Comparison of ENCODE assay signal across 47 mouse cellular contexts in genomic region chr8:21912554-21912953, GRCm38 (mm10). TPM values are rescaled to one million over a fixed set of nuclear protein-coding genes. Genes with fewer than 3 reads are reported as not detected.
"Had no signal": no experiment of that assay in that cellular context is flagged by ENCODE, and none has a peak within 500 bp of the region (broad histone marks: within the 10 kb centered on the region; RNA-seq: fewer than 3 reads in every experiment).

No protein-coding gene starts in this region.

- H3K36me3 ChIP-seq: limb, embryonic 10.5 days; limb, embryonic 12.5 days; limb, embryonic 13.5 days; limb, embryonic 15.5 days; liver, embryonic 12.5 days; liver, embryonic 13.5 days; liver, embryonic 15.5 days; lung, embryonic 15.5 days; midbrain, embryonic 10.5 days; midbrain, embryonic 12.5 days; midbrain, embryonic 13.5 days; midbrain, embryonic 15.5 days; neural tube, embryonic 12.5 days; neural tube, embryonic 13.5 days had no signal

- H3K4me1 ChIP-seq: limb, embryonic 10.5 days; limb, embryonic 12.5 days; limb, embryonic 13.5 days; limb, embryonic 15.5 days; liver, embryonic 12.5 days; liver, embryonic 13.5 days; liver, embryonic 15.5 days; lung, embryonic 15.5 days; megakaryocyte, embryonic 14.5 days; midbrain, embryonic 10.5 days; midbrain, embryonic 12.5 days; midbrain, embryonic 13.5 days; midbrain, embryonic 15.5 days; neural tube, embryonic 12.5 days; neural tube, embryonic 13.5 days had no signal

- H3K27me3 ChIP-seq: limb, embryonic 12.5 days; limb, embryonic 13.5 days; limb, embryonic 15.5 days; liver, embryonic 12.5 days; liver, embryonic 13.5 days; liver, embryonic 15.5 days; lung, embryonic 15.5 days; megakaryocyte, embryonic 14.5 days; midbrain, embryonic 12.5 days; midbrain, embryonic 13.5 days; midbrain, embryonic 15.5 days; neural tube, embryonic 12.5 days; neural tube, embryonic 13.5 days had no signal

- H3K4me3 ChIP-seq: limb, embryonic 10.5 days; limb, embryonic 12.5 days; limb, embryonic 13.5 days; limb, embryonic 15.5 days; liver, embryonic 12.5 days; liver, embryonic 13.5 days; liver, embryonic 15.5 days; lung, embryonic 15.5 days; megakaryocyte, embryonic 14.5 days; midbrain, embryonic 10.5 days; midbrain, embryonic 12.5 days; midbrain, embryonic 13.5 days; midbrain, embryonic 15.5 days; myocyte; neural tube, embryonic 12.5 days; neural tube, embryonic 13.5 days had no signal

- ATAC-seq: liver, embryonic 12.5 days; lung, postnatal 0 days; midbrain, embryonic 13.5 days; midbrain, embryonic 15.5 days; midbrain, embryonic 16.5 days had no signal

- H3K9me3 ChIP-seq: limb, embryonic 10.5 days; limb, embryonic 12.5 days; limb, embryonic 13.5 days; limb, embryonic 15.5 days; liver, embryonic 12.5 days; liver, embryonic 13.5 days; liver, embryonic 15.5 days; lung, embryonic 15.5 days; megakaryocyte, embryonic 14.5 days; midbrain, embryonic 10.5 days; midbrain, embryonic 12.5 days; midbrain, embryonic 13.5 days; midbrain, embryonic 15.5 days; neural tube, embryonic 12.5 days; neural tube, embryonic 13.5 days had no signal

- H3K27ac ChIP-seq: limb, embryonic 10.5 days; limb, embryonic 12.5 days; limb, embryonic 13.5 days; limb, embryonic 15.5 days; liver, embryonic 12.5 days; liver, embryonic 13.5 days; liver, embryonic 14.5 days; liver, embryonic 15.5 days; lung, embryonic 15.5 days; macrophage; midbrain, embryonic 10.5 days; midbrain, embryonic 12.5 days; midbrain, embryonic 13.5 days; midbrain, embryonic 15.5 days; neural tube, embryonic 12.5 days; neural tube, embryonic 13.5 days had no signal

- H3K9ac ChIP-seq: limb, embryonic 12.5 days; limb, embryonic 13.5 days; limb, embryonic 15.5 days; liver, embryonic 12.5 days; liver, embryonic 13.5 days; liver, embryonic 14.5 days; liver, embryonic 15.5 days; lung, embryonic 14.5 days; lung, embryonic 15.5 days; midbrain, embryonic 12.5 days; midbrain, embryonic 13.5 days; midbrain, embryonic 15.5 days; neural tube, embryonic 12.5 days; neural tube, embryonic 13.5 days had no signal

- DNase-seq: left cerebral cortex, postnatal 4 days; liver; liver, embryonic 13.5 days; lung, adult 18-20 months; lung, adult 2 months; lung, embryonic 14.5 days; lung, postnatal 10 days; lung, postnatal 14 days; lung, postnatal 36 days; lung, postnatal 4 days; midbrain, embryonic 14.5 days had no signal

- H3K4me2 ChIP-seq: limb, embryonic 12.5 days; limb, embryonic 13.5 days; limb, embryonic 15.5 days; liver, embryonic 11.5 days; liver, embryonic 12.5 days; liver, embryonic 13.5 days; liver, embryonic 15.5 days; lung, embryonic 14.5 days; lung, embryonic 15.5 days; midbrain, embryonic 11.5 days; midbrain, embryonic 12.5 days; midbrain, embryonic 13.5 days; midbrain, embryonic 15.5 days; neural tube, embryonic 12.5 days; neural tube, embryonic 13.5 days had no signal

RNA-seq across cellular contexts. Expression of gene Defb11, which starts 6.3 kb away (rescaled TPM):
- total RNA-seq: left cerebral cortex, postnatal 10 days; left cerebral cortex, postnatal 25 days; left cerebral cortex, postnatal 36 days; left cerebral cortex, postnatal 4 days; liver, adult 2 months; megakaryocyte progenitor cell, adult 5-6 weeks; megakaryocyte, adult 5-6 weeks; megakaryocyte-erythroid progenitor cell, adult 5-6 weeks; midbrain, postnatal 0 days; monocyte, adult 5-6 weeks had no signal
- polyA plus RNA-seq: limb, embryonic 10.5 days; limb, embryonic 11.5 days; limb, embryonic 12.5 days; limb, embryonic 13.5 days; limb, embryonic 14.5 days; limb, embryonic 15.5 days; liver, adult 2 months; liver, embryonic 11.5 days; liver, embryonic 12.5 days; liver, embryonic 13.5 days; liver, embryonic 14.5 days; liver, embryonic 15.5 days; liver, embryonic 16.5 days; lung, adult 2 months; lung, embryonic 14.5 days; lung, embryonic 15.5 days; lung, embryonic 16.5 days; lung, postnatal 0 days; macrophage; midbrain, embryonic 10.5 days; midbrain, embryonic 11.5 days; midbrain, embryonic 12.5 days; midbrain, postnatal 0 days; myocyte; neural tube, embryonic 11.5 days; neural tube, embryonic 12.5 days; neural tube, embryonic 13.5 days had no signal

RNA-seq across cellular contexts. Expression of gene Defb15, which starts 20.0 kb away (rescaled TPM):
- total RNA-seq: left cerebral cortex, postnatal 10 days; left cerebral cortex, postnatal 14 days; left cerebral cortex, postnatal 25 days; left cerebral cortex, postnatal 36 days; left cerebral cortex, postnatal 4 days; liver, adult 2 months; megakaryocyte progenitor cell, adult 5-6 weeks; megakaryocyte, adult 5-6 weeks; megakaryocyte-erythroid progenitor cell, adult 5-6 weeks; midbrain, postnatal 0 days; monocyte, adult 5-6 weeks had no signal
- polyA plus RNA-seq: limb, embryonic 10.5 days; limb, embryonic 11.5 days; limb, embryonic 12.5 days; limb, embryonic 13.5 days; limb, embryonic 14.5 days; limb, embryonic 15.5 days; liver, adult 2 months; liver, embryonic 11.5 days; liver, embryonic 12.5 days; liver, embryonic 13.5 days; liver, embryonic 14.5 days; liver, embryonic 15.5 days; liver, embryonic 16.5 days; lung, adult 2 months; lung, embryonic 14.5 days; lung, embryonic 15.5 days; lung, embryonic 16.5 days; lung, postnatal 0 days; macrophage; midbrain, embryonic 10.5 days; midbrain, embryonic 11.5 days; midbrain, embryonic 12.5 days; midbrain, embryonic 13.5 days; midbrain, embryonic 14.5 days; midbrain, embryonic 15.5 days; midbrain, embryonic 16.5 days; midbrain, postnatal 0 days; myocyte; neural tube, embryonic 11.5 days; neural tube, embryonic 12.5 days; neural tube, embryonic 13.5 days had no signal

RNA-seq across cellular contexts. Expression of gene Defb35, which starts 25.6 kb away (rescaled TPM):
- total RNA-seq: left cerebral cortex, postnatal 10 days; left cerebral cortex, postnatal 14 days; left cerebral cortex, postnatal 25 days; left cerebral cortex, postnatal 36 days; left cerebral cortex, postnatal 4 days; liver, adult 2 months; megakaryocyte progenitor cell, adult 5-6 weeks; megakaryocyte, adult 5-6 weeks; megakaryocyte-erythroid progenitor cell, adult 5-6 weeks; midbrain, postnatal 0 days; monocyte, adult 5-6 weeks had no signal
- polyA plus RNA-seq: limb, embryonic 10.5 days; limb, embryonic 11.5 days; limb, embryonic 12.5 days; limb, embryonic 13.5 days; limb, embryonic 14.5 days; limb, embryonic 15.5 days; liver, adult 2 months; liver, embryonic 11.5 days; liver, embryonic 12.5 days; liver, embryonic 13.5 days; liver, embryonic 14.5 days; liver, embryonic 15.5 days; liver, embryonic 16.5 days; lung, adult 2 months; lung, embryonic 14.5 days; lung, embryonic 15.5 days; lung, embryonic 16.5 days; lung, postnatal 0 days; macrophage; midbrain, embryonic 10.5 days; midbrain, embryonic 11.5 days; midbrain, embryonic 12.5 days; midbrain, embryonic 13.5 days; midbrain, embryonic 14.5 days; midbrain, embryonic 15.5 days; midbrain, embryonic 16.5 days; midbrain, postnatal 0 days; myocyte; neural tube, embryonic 11.5 days; neural tube, embryonic 12.5 days; neural tube, embryonic 13.5 days had no signal

RNA-seq across cellular contexts. Expression of gene Defb9, which starts 27.3 kb away (rescaled TPM):
- total RNA-seq: left cerebral cortex, postnatal 10 days; left cerebral cortex, postnatal 14 days; left cerebral cortex, postnatal 25 days; left cerebral cortex, postnatal 36 days; left cerebral cortex, postnatal 4 days; liver, adult 2 months; megakaryocyte progenitor cell, adult 5-6 weeks; megakaryocyte, adult 5-6 weeks; megakaryocyte-erythroid progenitor cell, adult 5-6 weeks; midbrain, postnatal 0 days; monocyte, adult 5-6 weeks had no signal
- polyA plus RNA-seq: limb, embryonic 10.5 days; limb, embryonic 11.5 days; limb, embryonic 12.5 days; limb, embryonic 13.5 days; limb, embryonic 14.5 days; limb, embryonic 15.5 days; liver, adult 2 months; liver, embryonic 11.5 days; liver, embryonic 12.5 days; liver, embryonic 13.5 days; liver, embryonic 14.5 days; liver, embryonic 15.5 days; liver, embryonic 16.5 days; lung, adult 2 months; lung, embryonic 14.5 days; lung, embryonic 15.5 days; lung, embryonic 16.5 days; lung, postnatal 0 days; macrophage; midbrain, embryonic 10.5 days; midbrain, embryonic 11.5 days; midbrain, embryonic 12.5 days; midbrain, embryonic 13.5 days; midbrain, embryonic 14.5 days; midbrain, embryonic 15.5 days; midbrain, embryonic 16.5 days; midbrain, postnatal 0 days; myocyte; neural tube, embryonic 11.5 days; neural tube, embryonic 12.5 days; neural tube, embryonic 13.5 days had no signal

RNA-seq across cellular contexts. Expression of gene Defb13, which starts 34.0 kb away (rescaled TPM):
- total RNA-seq: left cerebral cortex, postnatal 10 days; left cerebral cortex, postnatal 14 days; left cerebral cortex, postnatal 25 days; left cerebral cortex, postnatal 36 days; left cerebral cortex, postnatal 4 days; liver, adult 2 months; megakaryocyte progenitor cell, adult 5-6 weeks; megakaryocyte, adult 5-6 weeks; megakaryocyte-erythroid progenitor cell, adult 5-6 weeks; midbrain, postnatal 0 days; monocyte, adult 5-6 weeks had no signal
- polyA plus RNA-seq: limb, embryonic 10.5 days; limb, embryonic 11.5 days; limb, embryonic 12.5 days; limb, embryonic 13.5 days; limb, embryonic 14.5 days; limb, embryonic 15.5 days; liver, adult 2 months; liver, embryonic 11.5 days; liver, embryonic 12.5 days; liver, embryonic 13.5 days; liver, embryonic 14.5 days; liver, embryonic 15.5 days; liver, embryonic 16.5 days; lung, adult 2 months; lung, embryonic 14.5 days; lung, embryonic 15.5 days; lung, embryonic 16.5 days; lung, postnatal 0 days; macrophage; midbrain, embryonic 10.5 days; midbrain, embryonic 11.5 days; midbrain, embryonic 12.5 days; midbrain, embryonic 13.5 days; midbrain, embryonic 14.5 days; midbrain, embryonic 15.5 days; midbrain, embryonic 16.5 days; midbrain, postnatal 0 days; myocyte; neural tube, embryonic 11.5 days; neural tube, embryonic 12.5 days; neural tube, embryonic 13.5 days had no signal
